Mouse (Mus musculus): ENCODE measurements around the gene Art3. TPM values are rescaled to one million over a fixed set of nuclear protein-coding genes. Genes with fewer than 3 reads are reported as not detected.

Gene Art3
- polyA plus RNA-seq, 1 experiment, result not detected

DNA sequence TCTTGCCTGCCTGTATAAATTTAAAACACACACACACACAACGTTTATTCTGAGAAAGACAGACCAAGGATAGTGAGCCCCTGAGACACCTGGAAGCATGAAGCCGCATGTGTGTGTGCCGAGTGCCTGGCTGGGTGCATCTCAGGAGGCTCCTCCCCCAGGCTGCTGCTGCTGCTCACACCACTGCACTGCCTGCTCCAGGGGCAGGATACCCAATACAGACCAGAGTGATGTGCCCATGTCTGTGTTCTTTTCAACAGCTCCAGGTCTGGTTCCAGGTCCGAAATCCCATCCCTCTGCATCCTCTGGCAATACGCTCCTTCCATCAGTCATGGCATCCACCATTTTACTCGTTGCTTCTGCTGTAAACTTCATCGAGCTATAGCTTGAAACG lies 82.4 kb downstream of the Art3 start:
- no peak overlapping the region for H3K4me3 ChIP-seq (replicated peaks; ENCODE audit: control insufficient read depth, low read depth, low read length)
- 86% methylated on average over 8 of the region's 8 CpGs for WGBS
- no peaks in the 10 kb centered on the region for H3K4me1 ChIP-seq (ENCODE audit: control insufficient read depth, insufficient read depth, low read length)
- TF ChIP-seq CTCF (IDR thresholded peaks at IDR 0.05; ENCODE audit: control insufficient read depth, insufficient read depth, low read length) (no peak), POLR2A (IDR thresholded peaks at IDR 0.05; ENCODE audit: borderline replicate concordance, control insufficient read depth, low read depth, low read length) (no peak)
- H3K27ac ChIP-seq (ENCODE audit: control insufficient read depth, insufficient read depth, low read depth, low read length, poor library complexity), result no peak overlapping the region

DNA sequence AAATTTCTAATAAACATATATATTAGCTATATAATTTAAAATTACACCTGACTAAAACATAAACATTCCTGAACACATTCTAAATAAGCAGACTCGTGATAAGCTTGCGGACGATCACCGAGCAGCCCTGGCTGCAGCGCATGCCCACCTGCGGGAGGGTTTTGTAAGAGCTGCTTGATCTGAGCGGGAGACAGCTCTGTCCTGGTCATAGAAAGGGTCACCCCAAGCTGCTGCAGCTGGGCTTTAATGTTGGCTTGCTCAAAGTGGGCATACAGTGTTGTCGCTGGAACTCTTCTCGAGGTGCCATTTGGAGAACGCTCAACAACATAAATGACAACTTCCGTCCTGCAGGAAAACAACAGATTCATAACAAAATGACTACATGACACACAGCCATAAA lies 92.5 kb downstream of the Art3 start:
- H3K4me3 ChIP-seq (replicated peaks; ENCODE audit: control insufficient read depth, low read depth, low read length), result no peak overlapping the region
- TF ChIP-seq POLR2A (IDR thresholded peaks at IDR 0.05; ENCODE audit: borderline replicate concordance, control insufficient read depth, low read depth, low read length) (no peak), CTCF (IDR thresholded peaks at IDR 0.05; ENCODE audit: control insufficient read depth, insufficient read depth, low read length) (no peak)
- 92% methylated on average over 11 of the region's 11 CpGs for WGBS
- no peak overlapping the region for H3K27ac ChIP-seq (ENCODE audit: control insufficient read depth, insufficient read depth, low read depth, low read length, poor library complexity)
- no peaks in the 10 kb centered on the region for H3K4me1 ChIP-seq (ENCODE audit: control insufficient read depth, insufficient read depth, low read length)

DNA sequence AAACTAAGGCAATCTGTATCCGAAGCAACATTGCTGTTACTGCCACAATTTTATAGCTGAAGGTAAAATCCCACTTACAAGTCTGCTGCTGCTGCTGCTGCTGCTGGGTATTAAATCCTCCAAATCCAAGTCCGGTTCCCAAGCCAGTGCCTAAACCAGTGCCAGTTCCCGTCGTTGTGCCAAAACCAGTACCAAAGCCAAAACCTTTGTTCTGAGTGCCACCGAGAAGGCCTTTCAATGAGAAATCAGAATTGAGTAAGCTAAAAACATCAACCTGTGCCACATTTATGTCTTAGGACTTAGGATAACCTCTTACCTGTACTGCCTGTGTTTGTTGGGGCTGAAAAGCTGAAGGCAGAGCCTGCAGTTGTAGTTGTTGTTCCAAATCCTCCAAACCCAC lies 99.1 kb downstream of the Art3 start:
- WGBS, result 89% methylated on average over 5 of the region's 5 CpGs
- TF ChIP-seq CTCF (IDR thresholded peaks at IDR 0.05; ENCODE audit: control insufficient read depth, insufficient read depth, low read length) (no peak), POLR2A (IDR thresholded peaks at IDR 0.05; ENCODE audit: borderline replicate concordance, control insufficient read depth, low read depth, low read length) (no peak)
- no peak overlapping the region for H3K4me3 ChIP-seq (replicated peaks; ENCODE audit: control insufficient read depth, low read depth, low read length)

DNA sequence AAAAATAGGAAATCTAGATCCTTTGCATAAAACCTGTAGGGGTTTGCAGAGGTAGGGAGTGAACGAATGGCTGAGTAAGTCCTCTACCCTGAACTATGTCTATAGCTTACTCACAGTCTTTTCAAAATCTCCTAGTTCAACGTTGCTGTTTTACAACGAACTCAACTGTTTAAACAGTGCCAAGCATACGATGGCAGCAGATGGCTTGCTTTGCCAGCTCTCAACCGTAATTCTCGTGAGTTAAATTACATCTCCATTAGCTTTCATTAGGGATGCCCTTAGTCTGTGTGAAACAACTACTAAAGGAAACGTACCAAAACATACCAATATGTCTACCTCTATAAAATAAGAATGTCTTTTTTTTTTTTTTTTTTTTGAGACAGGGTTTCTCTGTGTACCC lies 100.0 kb downstream of the Art3 start:
- WGBS, result 91% methylated on average over 7 of the region's 7 CpGs
- H3K27ac ChIP-seq (ENCODE audit: control insufficient read depth, insufficient read depth, low read depth, low read length, poor library complexity), result no peak overlapping the region
- no peak overlapping the region for H3K4me3 ChIP-seq (replicated peaks; ENCODE audit: control insufficient read depth, low read depth, low read length)
- TF ChIP-seq POLR2A (IDR thresholded peaks at IDR 0.05; ENCODE audit: borderline replicate concordance, control insufficient read depth, low read depth, low read length) (no peak), CTCF (IDR thresholded peaks at IDR 0.05; ENCODE audit: control insufficient read depth, insufficient read depth, low read length) (no peak)
- no peaks in the 10 kb centered on the region for H3K4me1 ChIP-seq (ENCODE audit: control insufficient read depth, insufficient read depth, low read length)

More for the DNA sequence above, 99.1 kb downstream of the Art3 start:
- H3K4me1 ChIP-seq (ENCODE audit: control insufficient read depth, insufficient read depth, low read length), result no peaks in the 10 kb centered on the region
- no peak overlapping the region for H3K27ac ChIP-seq (ENCODE audit: control insufficient read depth, insufficient read depth, low read depth, low read length, poor library complexity)

DNA sequence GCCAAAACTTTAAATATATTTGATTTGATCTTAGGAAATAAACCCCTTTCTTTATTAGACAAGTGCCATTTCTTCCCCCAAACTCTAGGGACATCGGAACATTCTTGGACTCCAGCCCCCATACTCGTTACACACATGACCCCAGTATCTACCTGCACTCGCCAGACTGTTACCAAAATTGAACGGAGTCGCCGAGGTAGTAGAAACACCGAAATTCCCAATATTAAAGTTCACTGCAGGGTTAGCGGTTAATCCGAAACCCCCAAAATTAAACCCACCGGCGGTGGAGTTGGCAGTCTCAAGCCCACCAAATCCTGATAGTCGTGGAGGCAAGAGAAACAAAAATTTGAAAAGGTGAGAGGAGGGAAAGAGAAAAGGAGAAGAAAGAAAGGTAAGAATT lies 102.4 kb downstream of the Art3 start:
- no peak for TF ChIP-seq CTCF (IDR thresholded peaks at IDR 0.05; ENCODE audit: control insufficient read depth, insufficient read depth, low read length)
- no peak for TF ChIP-seq POLR2A (IDR thresholded peaks at IDR 0.05; ENCODE audit: borderline replicate concordance, control insufficient read depth, low read depth, low read length)
- H3K4me3 ChIP-seq (replicated peaks; ENCODE audit: control insufficient read depth, low read depth, low read length), result peak overlapping the region; percentile 66
- H3K4me1 ChIP-seq (ENCODE audit: control insufficient read depth, insufficient read depth, low read length), result no peaks in the 10 kb centered on the region
- under 1% methylated on average over 12 of the region's 12 CpGs for WGBS
- peak overlapping the region; percentile 67; the same call in 1 of the 2 replicates for H3K27ac ChIP-seq (ENCODE audit: control insufficient read depth, insufficient read depth, low read depth, low read length, poor library complexity)

DNA sequence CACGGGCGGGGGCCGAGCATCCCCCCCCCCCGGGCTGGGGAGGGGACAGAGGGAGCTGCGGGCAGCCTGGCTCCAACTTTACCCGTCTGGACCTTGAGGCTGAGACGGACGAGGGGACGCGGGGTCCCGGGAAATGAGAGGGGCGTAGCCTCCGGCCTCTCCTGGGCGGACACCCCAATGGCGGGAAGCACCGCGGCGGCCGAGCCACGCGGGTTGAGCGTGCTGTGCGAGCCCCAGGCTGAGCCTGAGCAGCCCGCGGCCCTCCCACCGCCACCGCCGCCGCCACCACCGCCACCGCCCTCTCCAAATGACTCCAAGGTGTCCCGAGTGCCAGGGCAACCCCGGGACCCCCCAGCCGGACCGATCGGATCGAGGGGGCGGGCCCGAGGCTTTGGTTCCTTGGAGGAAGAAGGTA lies 103.0 kb downstream of the Art3 start:
- WGBS, result under 1% methylated on average over 32 of the region's 39 CpGs
- TF ChIP-seq POLR2A (IDR thresholded peaks at IDR 0.05; ENCODE audit: borderline replicate concordance, control insufficient read depth, low read depth, low read length) (no peak), CTCF (IDR thresholded peaks at IDR 0.05; ENCODE audit: control insufficient read depth, insufficient read depth, low read length) (no peak)
- peak overlapping the region; percentile 67 for H3K27ac ChIP-seq (ENCODE audit: control insufficient read depth, insufficient read depth, low read depth, low read length, poor library complexity)
- peak overlapping the region; percentile 66 for H3K4me3 ChIP-seq (replicated peaks; ENCODE audit: control insufficient read depth, low read depth, low read length)
- H3K4me1 ChIP-seq (ENCODE audit: control insufficient read depth, insufficient read depth, low read length), result no peaks in the 10 kb centered on the region

DNA sequence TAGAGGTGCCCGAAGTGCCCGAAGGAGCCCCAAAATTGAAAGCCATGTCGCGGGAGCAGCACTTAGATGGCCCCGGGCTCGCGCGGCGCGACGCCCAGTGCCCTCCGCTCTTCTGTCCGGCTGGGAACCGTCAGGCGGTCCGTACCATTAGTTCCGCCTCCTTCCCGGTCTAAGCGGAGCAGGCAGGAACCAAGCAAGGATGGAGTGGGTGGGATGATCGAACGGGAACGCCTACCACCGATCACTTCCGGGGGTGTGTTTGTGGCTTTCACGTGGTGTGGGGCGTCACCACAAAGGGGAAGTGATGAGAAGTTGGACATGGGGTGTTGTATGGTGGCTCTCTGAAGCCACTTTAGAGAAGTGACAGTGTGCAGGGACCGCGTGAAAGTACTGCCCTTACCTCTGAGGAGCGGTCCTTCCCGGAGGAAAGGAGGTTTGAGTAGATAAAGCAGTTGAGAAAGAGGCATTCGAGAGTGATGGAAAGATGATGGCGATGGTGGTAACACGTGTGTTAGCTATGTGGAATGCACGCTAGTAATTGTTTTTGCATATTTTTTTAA lies 103.5 kb downstream of the Art3 start, which contains the start of gene Nup54:
Nup54 (minus strand) TSS at position 195 of the 560 bp plus-strand sequence.
- Histone ChIP-seq H3K4me1 (ENCODE audit: control insufficient read depth, insufficient read depth, low read length) (no peaks in the 10 kb centered on the region), H3K27ac (ENCODE audit: control insufficient read depth, insufficient read depth, low read depth, low read length, poor library complexity) (peak within 1 kb of the TSS; percentile 67), H3K4me3 (replicated peaks; ENCODE audit: control insufficient read depth, low read depth, low read length) (peak within 1 kb of the TSS; percentile 66)
- TF ChIP-seq CTCF (IDR thresholded peaks at IDR 0.05; ENCODE audit: control insufficient read depth, insufficient read depth, low read length), result no peak; the same call in 1 of the 2 replicates
- TF ChIP-seq POLR2A (IDR thresholded peaks at IDR 0.05; ENCODE audit: borderline replicate concordance, control insufficient read depth, low read depth, low read length), result peak; percentile 86; the same call in 1 of the 2 replicates
- under 1% methylated on average over 34 of the region's 34 CpGs for WGBS

DNA sequence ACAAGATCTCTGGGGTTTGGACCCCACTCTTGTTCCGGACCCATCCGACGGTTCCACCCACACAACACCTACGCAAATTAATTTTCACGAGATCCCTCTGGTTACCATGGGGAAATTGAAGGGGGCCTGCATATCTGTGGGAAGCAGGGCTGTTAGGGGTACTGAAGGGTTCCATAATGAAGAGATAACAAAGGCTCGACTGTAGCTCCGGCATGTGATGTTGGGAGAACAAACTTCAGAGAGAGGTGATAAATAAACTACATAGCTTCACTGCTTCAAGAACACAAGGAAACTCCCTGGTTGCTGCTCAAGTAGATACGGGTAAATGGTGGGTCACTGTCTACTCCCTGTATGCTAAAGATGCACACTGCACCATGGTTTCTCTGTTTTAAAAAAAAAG lies 106.9 kb downstream of the Art3 start:
- H3K27ac ChIP-seq (ENCODE audit: control insufficient read depth, insufficient read depth, low read depth, low read length, poor library complexity), result no peak overlapping the region
- peaks cover 1% of the 10 kb centered on the region for H3K4me1 ChIP-seq (ENCODE audit: control insufficient read depth, insufficient read depth, low read length)
- TF ChIP-seq POLR2A (IDR thresholded peaks at IDR 0.05; ENCODE audit: borderline replicate concordance, control insufficient read depth, low read depth, low read length) (no peak), CTCF (IDR thresholded peaks at IDR 0.05; ENCODE audit: control insufficient read depth, insufficient read depth, low read length) (no peak)
- no peak overlapping the region for H3K4me3 ChIP-seq (replicated peaks; ENCODE audit: control insufficient read depth, low read depth, low read length)
- 85% methylated on average over 8 of the region's 8 CpGs for WGBS

DNA sequence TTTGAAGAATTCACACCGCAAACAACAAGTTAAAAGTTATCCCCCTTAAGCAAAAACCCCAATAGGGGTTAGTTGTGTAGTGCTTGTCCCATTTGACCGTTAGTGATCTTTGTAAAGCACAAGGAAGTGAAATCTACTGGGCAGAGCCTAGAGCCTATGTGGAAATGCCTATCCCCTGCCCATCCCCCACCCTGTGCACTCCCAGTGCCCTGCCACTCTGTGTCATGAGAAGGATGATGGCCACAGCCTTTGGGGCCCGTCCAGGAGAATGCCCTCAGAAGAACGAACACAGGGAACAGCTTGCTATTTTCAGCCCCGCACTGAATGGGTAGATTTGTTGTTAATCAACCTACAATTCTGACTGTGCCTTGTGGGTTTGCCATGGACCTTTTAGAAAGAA lies 109.9 kb downstream of the Art3 start:
- peaks cover 1% of the 10 kb centered on the region for H3K4me1 ChIP-seq (ENCODE audit: control insufficient read depth, insufficient read depth, low read length)
- WGBS, result 54% methylated on average over 5 of the region's 5 CpGs
- H3K27ac ChIP-seq (ENCODE audit: control insufficient read depth, insufficient read depth, low read depth, low read length, poor library complexity), result no peak overlapping the region
- TF ChIP-seq POLR2A (IDR thresholded peaks at IDR 0.05; ENCODE audit: borderline replicate concordance, control insufficient read depth, low read depth, low read length) (no peak), CTCF (IDR thresholded peaks at IDR 0.05; ENCODE audit: control insufficient read depth, insufficient read depth, low read length) (no peak)
- H3K4me3 ChIP-seq (replicated peaks; ENCODE audit: control insufficient read depth, low read depth, low read length), result no peak overlapping the region
